Mouse (Mus musculus) adrenal gland, adult (tissue): ENCODE measurements around the gene Cramp1l.
"Not testable (repeated sequence)": the region's sequence is repeated elsewhere in the genome, so short reads cannot be mapped to it uniquely, and the experiment has no call there.

ENCODE experiments used
- DNase-seq, 2 experiments: peaks; one replicate each; pipeline ENCODE4 v3.0.0; 2022 to 2023; ENCODE audit warnings: low spot score in 1 of 2; ENCODE audit not compliant: inconsistent age in 2 of 2

Gene Cramp1l

GRCm38 (mm10) chr17:24960135-24960851 lies 55.3 kb downstream of the Cramp1l start, which contains the start of gene Jpt2:
Jpt2 (minus strand) TSS chr17:24960689.
- peak; percentile 99 for DNase-seq

- no peak for DNase-seq
Observed at GRCm38 (mm10) chr17:24959371-24959770, 56.2 kb downstream of the Cramp1l start.

DNA sequence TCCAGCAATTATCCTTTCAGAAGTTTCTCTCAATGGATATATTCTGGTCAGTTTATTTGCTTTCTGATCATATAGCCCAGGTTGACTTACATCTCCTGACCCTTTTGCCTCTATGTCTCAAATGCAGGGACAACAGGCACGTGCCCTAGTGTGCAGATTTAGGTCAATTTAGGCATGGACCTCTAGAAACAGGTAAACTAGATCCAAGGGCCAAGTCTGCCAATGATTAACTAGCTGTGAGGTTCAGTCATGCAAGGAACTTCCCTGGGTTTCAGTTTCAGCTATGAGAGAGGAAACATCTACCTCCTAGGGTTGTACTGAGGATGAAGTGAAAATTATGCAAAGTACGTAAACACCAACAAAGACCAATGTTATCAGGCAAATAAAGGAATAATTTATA lies 62.3 kb downstream of the Cramp1l start:
- DNase-seq, result no peak

DNA sequence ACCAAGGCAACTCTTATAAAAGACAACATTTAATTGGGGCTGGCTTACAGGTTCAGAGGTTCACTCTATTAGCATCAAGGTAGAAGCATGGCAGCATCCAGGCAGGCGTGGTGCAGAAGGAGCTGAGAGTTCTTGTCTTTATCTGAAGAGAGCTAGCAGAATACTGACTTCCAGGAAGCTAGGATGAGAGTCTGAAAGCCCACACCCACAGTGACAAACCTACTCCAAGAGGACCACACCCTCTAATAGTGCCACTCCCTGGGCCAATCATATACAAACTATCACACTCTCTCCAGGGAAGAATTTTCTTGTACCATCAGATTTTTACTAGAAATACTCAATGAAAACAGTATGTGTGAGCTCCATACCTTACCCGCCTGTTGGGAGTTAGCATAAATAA lies 64.9 kb downstream of the Cramp1l start:
- DNase-seq, result no peak

GRCm38 (mm10) chr17:24948204-24948603 lies 67.4 kb downstream of the Cramp1l start:
- no peak for DNase-seq

GRCm38 (mm10) chr17:24943589-24943988 lies 72.0 kb downstream of the Cramp1l start:
- not testable (repeated sequence) for DNase-seq

DNA sequence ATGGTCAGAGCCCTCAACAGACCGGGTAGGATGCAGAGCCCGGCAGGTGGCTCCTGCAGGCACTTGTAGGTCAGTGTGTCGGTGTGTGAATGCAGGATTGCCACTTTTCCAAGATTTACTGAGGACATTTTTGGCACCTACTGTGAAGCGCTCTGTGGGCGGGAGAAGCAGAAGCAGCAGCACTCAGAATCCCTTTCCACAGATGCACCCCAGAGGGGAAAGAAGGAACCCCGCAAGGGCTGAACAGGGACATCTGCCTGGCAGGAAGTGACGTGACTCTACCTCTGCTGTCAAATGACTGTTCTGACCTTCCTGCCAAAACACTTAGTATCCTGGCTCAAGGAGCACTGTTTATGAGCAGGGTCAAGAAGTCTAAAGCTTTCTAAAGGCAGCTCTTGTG lies 72.6 kb downstream of the Cramp1l start:
- no peak for DNase-seq

DNA sequence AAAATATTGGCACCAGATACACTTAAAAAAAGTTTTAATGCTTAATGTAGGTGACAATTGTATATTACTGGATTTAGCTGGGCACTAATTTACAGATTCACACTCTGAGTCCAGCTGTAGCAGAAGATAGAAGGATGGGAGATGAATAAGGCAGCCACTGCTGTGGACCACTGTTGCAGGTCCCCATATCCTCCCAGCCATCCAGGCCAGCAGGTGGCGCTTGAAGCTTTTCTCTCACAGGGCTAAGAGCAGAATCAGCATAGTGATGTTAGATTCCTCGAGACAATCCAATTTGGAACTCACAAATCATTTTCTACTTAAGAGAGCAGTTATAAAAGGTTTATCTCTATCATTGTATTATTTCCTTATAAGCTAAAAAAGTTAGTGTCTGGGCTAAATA lies 73.1 kb downstream of the Cramp1l start:
- peak; percentile 34 to 78 for DNase-seq

DNA sequence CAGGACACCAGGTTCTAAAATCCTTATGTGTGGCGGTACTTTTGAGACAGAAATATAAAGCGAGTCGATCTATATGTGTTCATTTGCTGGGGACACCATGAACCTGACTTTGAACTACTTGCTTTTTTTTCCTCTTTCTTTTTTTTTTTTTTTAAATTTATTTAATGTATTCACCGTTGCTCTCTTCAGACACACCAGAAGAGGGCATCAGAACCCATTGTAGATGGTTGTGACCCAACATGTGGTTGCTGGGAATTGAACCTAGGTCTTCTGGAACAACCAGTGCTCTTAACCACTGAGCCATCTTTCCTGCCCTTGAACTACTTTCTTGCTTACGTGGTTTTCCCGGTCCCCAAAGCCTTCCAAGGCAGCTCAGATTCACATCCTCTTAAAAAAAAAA lies 78.3 kb downstream of the Cramp1l start:
- no peak for DNase-seq

GRCm38 (mm10) chr17:24936259-24937237 lies 79.0 kb downstream of the Cramp1l start, which contains the start of gene Mapk8ip3:
Mapk8ip3 (minus strand) TSS chr17:24936977.
- DNase-seq, result peak; percentile 97 to 99

DNA sequence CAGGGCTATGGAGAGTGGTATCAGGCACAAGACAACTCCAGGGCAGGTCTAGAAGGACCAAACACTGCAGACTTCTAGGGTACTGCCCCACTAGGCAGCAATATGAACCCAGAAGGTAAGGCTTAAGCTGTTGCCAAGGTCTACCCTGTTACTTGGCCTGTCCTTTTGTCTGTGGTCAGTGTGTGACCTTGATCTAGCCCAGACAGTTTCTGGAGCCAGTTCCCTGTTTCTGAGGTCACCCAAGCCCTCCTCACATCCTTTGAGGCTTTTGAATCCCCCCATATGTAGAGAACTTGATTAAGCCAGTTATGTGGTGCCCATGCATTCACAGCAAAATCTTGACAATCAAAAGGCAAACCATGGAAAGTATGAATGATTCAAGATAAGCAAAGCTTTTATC lies 79.9 kb downstream of the Cramp1l start:
- peak in 1 of 2 experiments; percentile 65 for DNase-seq

DNA sequence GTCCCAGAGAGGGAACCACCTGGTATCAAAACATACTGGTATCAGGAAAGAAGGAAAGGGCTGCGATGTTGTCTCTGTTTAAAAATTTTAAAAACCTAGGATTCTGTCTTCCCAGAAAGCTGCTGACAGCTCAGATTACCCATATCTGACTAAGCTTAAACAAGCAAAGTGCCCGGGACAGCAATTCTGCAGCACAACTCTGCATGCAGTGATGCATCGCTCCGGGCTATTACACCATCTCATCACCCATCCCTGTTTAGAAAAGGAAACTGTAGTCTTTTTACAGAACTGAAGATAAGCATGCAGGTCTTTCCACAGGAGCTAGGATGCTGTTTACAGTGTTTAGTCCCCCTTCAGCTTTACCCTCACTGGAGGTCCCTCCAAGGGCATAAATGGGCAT lies 80.7 kb downstream of the Cramp1l start:
- peak in 1 of 2 experiments; percentile 60 for DNase-seq

GRCm38 (mm10) chr17:24933163-24933562 lies 82.4 kb downstream of the Cramp1l start:
- no peak for DNase-seq

DNA sequence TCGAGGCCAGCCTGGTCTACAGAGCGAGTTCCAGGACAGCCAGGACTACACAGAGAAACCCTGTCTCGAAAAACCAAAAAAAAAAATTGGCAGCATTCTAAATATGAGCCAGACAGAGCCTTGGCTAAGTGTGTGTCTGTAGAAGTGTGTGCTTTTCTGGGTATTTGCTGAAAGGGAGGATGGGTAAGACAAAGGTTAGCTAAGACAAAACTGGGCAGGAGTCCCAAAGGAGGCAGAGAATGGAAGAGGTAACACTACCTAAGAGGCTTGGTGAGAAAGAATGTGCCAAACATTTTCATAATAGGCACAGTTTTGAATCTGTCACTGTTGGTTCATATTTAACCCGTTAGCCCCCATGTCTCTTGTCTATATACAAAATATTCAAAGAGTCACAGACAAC lies 83.2 kb downstream of the Cramp1l start:
- DNase-seq, result no peak

GRCm38 (mm10) chr17:24929506-24929905 lies 86.1 kb downstream of the Cramp1l start:
- DNase-seq, result peak; percentile 82 to 90

DNA sequence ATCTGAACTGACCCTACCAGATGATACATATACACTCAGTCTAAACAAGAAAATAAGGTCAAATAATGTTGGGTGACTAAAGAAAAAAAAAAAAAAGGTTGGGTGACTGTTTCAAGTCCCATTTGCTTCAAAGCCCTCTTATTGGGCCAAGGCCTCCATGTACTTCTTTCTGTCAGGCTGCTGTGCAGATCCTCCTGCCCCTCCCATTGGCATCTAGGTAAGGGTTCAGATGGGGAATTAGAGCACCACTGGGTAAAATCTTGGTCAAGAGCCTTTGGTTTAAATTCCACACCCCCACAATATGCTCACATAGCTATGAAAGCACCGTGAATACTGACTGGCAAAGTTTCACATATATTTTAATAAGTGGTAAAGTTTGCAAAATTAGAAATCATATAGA lies 92.3 kb downstream of the Cramp1l start:
- DNase-seq, result peak in 1 of 2 experiments; percentile 60

- DNase-seq, result no peak
Observed at GRCm38 (mm10) chr17:24913984-24914383, 101.6 kb downstream of the Cramp1l start.
